Mouse (Mus musculus) CD4-positive helper T cell, adult 2 months (primary cell): ENCODE results near the gene Tmem11.

Experiments used
- DNase-seq: peaks from one replicate; pipeline ENCODE4 v3.0.0-alpha.2; 2012; ENCODE audit warnings: low read depth, missing footprints, low spot score

The Tmem11 gene

DNA sequence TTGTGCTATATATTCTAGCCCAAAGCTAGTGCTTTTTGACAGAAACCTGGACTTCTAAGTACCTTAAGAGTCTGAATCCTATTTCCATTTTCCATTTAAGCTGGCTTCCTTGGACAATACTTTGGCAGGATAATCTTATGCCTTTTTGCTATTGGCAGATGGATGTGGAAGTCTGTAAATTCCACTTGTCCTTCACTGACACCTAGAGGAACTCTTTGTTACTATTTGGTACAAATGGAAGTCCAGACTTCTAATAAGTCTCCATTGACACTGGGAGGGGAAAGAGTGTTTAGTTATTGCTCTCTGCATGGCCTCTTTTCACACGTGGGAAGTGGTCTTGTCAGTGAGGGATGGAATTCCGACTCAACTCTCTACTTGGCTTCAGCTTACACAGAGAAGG is 50.2 kb downstream of the Tmem11 start:
- DNase-seq = no peak

DNA sequence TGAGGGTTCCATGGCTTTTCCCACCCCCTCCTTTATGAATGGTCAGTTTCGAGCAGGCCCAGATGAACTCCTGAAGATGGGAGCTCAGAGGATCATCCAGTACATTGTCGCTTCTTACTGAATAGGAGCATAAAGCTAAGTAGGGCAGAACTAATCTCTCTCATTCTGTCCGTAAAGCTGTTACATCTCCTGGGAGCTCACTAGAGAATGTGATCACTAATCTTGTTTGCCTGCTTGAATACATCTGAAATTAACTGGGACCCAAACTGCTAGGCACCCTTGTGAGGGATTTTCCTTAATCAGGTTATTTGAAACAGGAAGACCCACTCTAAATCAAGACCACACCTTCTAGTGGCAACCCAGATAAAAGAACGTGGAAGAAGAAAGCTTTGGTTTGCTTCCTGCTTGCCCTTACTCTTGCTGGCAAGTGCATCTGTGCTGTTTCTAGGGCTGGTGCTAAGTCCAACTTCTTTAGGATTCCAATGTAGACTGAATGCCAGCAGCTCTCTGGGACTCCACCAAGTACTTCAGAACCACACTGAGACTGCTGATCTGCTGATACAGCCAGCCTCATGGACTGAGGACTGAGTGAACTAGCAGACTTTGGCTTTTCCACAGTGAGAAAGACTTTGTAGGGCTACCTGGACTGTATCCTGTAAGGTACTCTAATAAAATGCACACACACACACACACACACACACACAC is 51.7 kb downstream of the Tmem11 start:
- no peak for DNase-seq

DNA sequence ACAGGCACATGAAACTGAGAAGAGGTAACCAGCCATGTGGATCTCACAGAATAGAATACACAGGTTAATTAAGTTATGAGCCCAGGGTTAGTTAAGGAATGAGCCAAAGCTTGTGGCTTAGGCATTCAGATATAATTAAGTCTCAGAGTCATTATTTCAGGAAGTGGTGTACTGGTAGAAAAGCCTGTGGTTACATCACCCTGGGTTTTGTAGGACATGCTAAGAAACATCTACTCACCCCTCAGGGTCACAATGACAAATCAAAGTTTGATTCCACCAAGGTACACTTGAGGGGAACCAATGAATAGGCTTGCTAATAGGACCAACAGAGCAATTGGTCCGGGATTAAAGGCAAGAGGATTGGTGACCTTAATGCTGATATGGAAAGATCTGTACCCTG is 52.4 kb downstream of the Tmem11 start:
- no peak for DNase-seq

DNA sequence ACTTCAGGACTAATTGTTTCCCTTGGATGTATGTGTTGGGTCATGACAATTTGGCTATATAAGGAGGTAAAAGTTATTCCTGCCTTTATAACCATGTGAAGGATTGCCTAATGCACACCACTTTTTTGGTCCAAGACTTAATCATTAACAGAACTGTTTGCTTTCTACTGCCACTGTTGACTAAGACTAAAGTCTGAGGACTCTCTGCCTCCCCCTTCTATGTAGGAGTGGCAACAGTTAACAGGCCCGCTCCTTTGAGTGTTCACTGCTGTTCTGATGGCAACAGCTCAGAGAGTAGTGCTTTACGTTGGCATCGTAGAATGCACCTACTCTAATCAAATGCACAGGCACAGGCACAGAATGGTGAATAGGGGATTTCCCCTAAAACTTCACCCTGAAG is 53.9 kb downstream of the Tmem11 start:
- DNase-seq = no peak

DNA sequence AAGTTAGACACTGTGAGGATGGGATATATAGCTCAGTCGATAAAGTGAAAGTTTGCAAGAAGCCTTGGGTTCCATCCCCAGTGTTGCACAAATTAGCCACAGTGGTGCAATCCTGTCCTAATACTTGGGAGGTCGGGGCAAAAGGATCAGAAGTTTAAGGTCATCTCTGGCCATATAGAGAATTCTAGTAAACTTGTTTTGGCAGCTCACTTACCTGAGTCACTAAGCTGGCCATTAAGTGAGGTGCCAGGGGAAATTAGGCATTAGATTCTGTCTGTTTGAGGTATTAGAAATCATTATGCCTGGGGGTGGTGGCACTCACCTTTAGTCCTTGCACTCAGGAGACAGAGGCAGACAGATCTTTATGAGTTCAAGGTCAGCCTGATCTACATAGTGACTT is 55.3 kb downstream of the Tmem11 start:
- DNase-seq = no peak

DNA sequence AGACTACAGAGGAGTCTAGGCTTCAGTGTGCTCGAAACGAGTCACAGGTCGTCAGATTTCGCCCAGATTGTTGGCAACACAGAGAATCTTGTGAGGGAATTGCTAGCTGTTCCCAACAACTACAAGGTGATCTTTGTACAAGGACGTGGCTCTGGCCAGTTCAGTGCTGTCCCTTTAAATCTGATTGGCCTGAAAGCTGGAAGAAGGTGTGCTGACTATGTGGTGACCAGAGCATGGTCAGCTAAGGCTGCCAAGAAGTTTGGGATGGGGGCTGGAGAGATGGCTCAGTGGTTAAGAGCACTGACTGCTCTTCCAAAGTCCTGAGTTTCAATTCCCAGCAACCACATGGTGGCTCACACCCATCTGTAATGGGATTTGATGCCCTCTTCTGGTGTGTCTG is 62.7 kb downstream of the Tmem11 start:
- no peak for DNase-seq
